Mouse (Mus musculus) midbrain, embryonic 16.5 days (tissue): ENCODE measurements around the gene Hnrnpll. TPM values are rescaled to one million over a fixed set of nuclear protein-coding genes. Genes with fewer than 3 reads are reported as not detected.

Source experiments
- ATAC-seq: fragments of 200-750 bp; cut with Nextera tagmentation; 2 replicates; pipeline ENCODE4 v1.8.0; 2017; ENCODE audit warnings: moderate TSS enrichment
- H3K27ac ChIP-seq: fragments of 300-500 bp; sonication (generic); 2 replicates; pipeline ENCODE4 v1.5.1; 2014; ENCODE audit warnings: mild to moderate bottlenecking, low read length, mixed read lengths
- H3K27me3 ChIP-seq: fragments of 300-500 bp; sonication (generic); 2 replicates; pipeline ENCODE4 v1.6.1; 2014; ENCODE audit warnings: low read depth, low read length, mixed read lengths; ENCODE audit not compliant: control insufficient read depth, insufficient read depth
- H3K36me3 ChIP-seq: fragments of 300-500 bp; sonication (generic); 2 replicates; pipeline ENCODE4 v1.6.1; 2014; ENCODE audit warnings: mild to moderate bottlenecking, low read length, moderate library complexity, mixed read lengths; ENCODE audit not compliant: control insufficient read depth, insufficient read depth
- H3K4me1 ChIP-seq: fragments of 300-500 bp; sonication (generic); 2 replicates; pipeline ENCODE4 v1.6.1; 2014; ENCODE audit warnings: mild to moderate bottlenecking, low read length, mixed read lengths; ENCODE audit not compliant: control insufficient read depth, insufficient read depth
- H3K4me2 ChIP-seq: fragments of 300-500 bp; sonication (generic); 2 replicates; pipeline ENCODE4 v1.6.1; 2014; ENCODE audit warnings: mild to moderate bottlenecking, low read length, mixed read lengths
- H3K4me3 ChIP-seq: fragments of 300-500 bp; sonication (generic); 2 replicates; pipeline ENCODE4 v1.5.1; 2014; ENCODE audit warnings: low read depth, mild to moderate bottlenecking, low read length, moderate library complexity, mixed read lengths
- H3K9ac ChIP-seq: fragments of 300-500 bp; sonication (generic); 2 replicates; pipeline ENCODE4 v1.6.1; 2014; ENCODE audit warnings: low read depth, low read length, mixed read lengths
- H3K9me3 ChIP-seq: fragments of 300-500 bp; sonication (generic); replicated peaks from 2 replicates; pipeline ENCODE4 v1.6.1; 2014; ENCODE audit warnings: mild to moderate bottlenecking, low read length, mixed read lengths; ENCODE audit not compliant: control insufficient read depth, poor library complexity, severe bottlenecking
- WGBS: fragments of 180-500 bp; shearing (Covaris S2); extraction: QIAGEN DNeasy Blood & Tissue Kit; methylation state at CpG from one replicate; pipeline ENCODE4 v1.1.7; 2014; 5-methylcytosine and 5-hydroxymethylcytosine counted together
- polyA plus RNA-seq: library from polyadenylated mRNA; unstranded; fragments of >200 nt; fragmentation: Nextera tagmentation; extraction: Ambion mirVana; gene quantifications from 2 replicates; pipeline ENCODE4 v1.2.1, GENCODE M21; 2015

Gene Hnrnpll
- polyA plus RNA-seq, 1 experiment from 2014 or later = 53.9 TPM

- H3K9me3 ChIP-seq = no peaks in the 10 kb centered on the region
- no peak overlapping the region for H3K27ac ChIP-seq
- no peaks in the 10 kb centered on the region for H3K36me3 ChIP-seq
- ATAC-seq = no peak
- peaks cover 3% of the 10 kb centered on the region for H3K4me1 ChIP-seq
- 79% methylated on average over 4 of the region's 4 CpGs for WGBS
- H3K27me3 ChIP-seq = no peaks in the 10 kb centered on the region
- no peak overlapping the region for H3K4me2 ChIP-seq
- no peak overlapping the region for H3K9ac ChIP-seq
- no peak overlapping the region for H3K4me3 ChIP-seq
Observed at GRCm38 (mm10) chr17:80090551-80090950, 28.4 kb upstream of the Hnrnpll start.

- no peak for ATAC-seq
- no peaks in the 10 kb centered on the region for H3K9me3 ChIP-seq
- H3K4me1 ChIP-seq = no peaks in the 10 kb centered on the region
- H3K9ac ChIP-seq = no peak overlapping the region
- no peak overlapping the region for H3K4me2 ChIP-seq
- WGBS = 96% methylated on average over 3 of the region's 3 CpGs
- H3K27me3 ChIP-seq = no peaks in the 10 kb centered on the region
- H3K4me3 ChIP-seq = no peak overlapping the region
- no peak overlapping the region for H3K27ac ChIP-seq
- no peaks in the 10 kb centered on the region for H3K36me3 ChIP-seq
Observed at GRCm38 (mm10) chr17:80088168-80088567, 26.0 kb upstream of the Hnrnpll start.

GRCm38 (mm10) chr17:80086591-80086990, 24.5 kb upstream of the Hnrnpll start:
- Histone ChIP-seq H3K36me3 (no peaks in the 10 kb centered on the region), H3K4me2 (no peak overlapping the region), H3K4me1 (no peaks in the 10 kb centered on the region), H3K27me3 (no peaks in the 10 kb centered on the region), H3K9me3 (no peaks in the 10 kb centered on the region), H3K4me3 (no peak overlapping the region), H3K27ac (no peak overlapping the region), H3K9ac (no peak overlapping the region)
- WGBS = 92% methylated on average over 11 of the region's 11 CpGs
- ATAC-seq = no peak

GRCm38 (mm10) chr17:80084424-80084823, 22.3 kb upstream of the Hnrnpll start:
- Histone ChIP-seq H3K27ac (no peak overlapping the region), H3K4me3 (no peak overlapping the region), H3K4me1 (no peaks in the 10 kb centered on the region), H3K9me3 (no peaks in the 10 kb centered on the region; the same call in 1 of the 2 replicates), H3K9ac (no peak overlapping the region), H3K36me3 (no peaks in the 10 kb centered on the region), H3K27me3 (no peaks in the 10 kb centered on the region), H3K4me2 (no peak overlapping the region)
- no peak for ATAC-seq
- WGBS = 73% methylated on average over 9 of the region's 9 CpGs

- ATAC-seq = no peak
- no peak overlapping the region for H3K27ac ChIP-seq
- no peak overlapping the region for H3K9ac ChIP-seq
- WGBS = 75% methylated on average over 6 of the region's 6 CpGs
- no peaks in the 10 kb centered on the region; the same call in 1 of the 2 replicates for H3K9me3 ChIP-seq
- H3K4me2 ChIP-seq = no peak overlapping the region
- H3K36me3 ChIP-seq = no peaks in the 10 kb centered on the region
- no peak overlapping the region for H3K4me3 ChIP-seq
- no peaks in the 10 kb centered on the region for H3K4me1 ChIP-seq
- H3K27me3 ChIP-seq = no peaks in the 10 kb centered on the region
Observed at GRCm38 (mm10) chr17:80083223-80083622, 21.1 kb upstream of the Hnrnpll start.

- no peak overlapping the region for H3K4me2 ChIP-seq
- WGBS = 92% methylated on average over 4 of the region's 4 CpGs
- no peaks in the 10 kb centered on the region for H3K27me3 ChIP-seq
- no peak for ATAC-seq
- no peaks in the 10 kb centered on the region; the same call in 1 of the 2 replicates for H3K9me3 ChIP-seq
- H3K36me3 ChIP-seq = no peaks in the 10 kb centered on the region
- H3K4me3 ChIP-seq = no peak overlapping the region
- H3K9ac ChIP-seq = no peak overlapping the region
- H3K4me1 ChIP-seq = no peaks in the 10 kb centered on the region
- no peak overlapping the region for H3K27ac ChIP-seq
Observed at GRCm38 (mm10) chr17:80078726-80079125, 16.6 kb upstream of the Hnrnpll start.

GRCm38 (mm10) chr17:80067257-80067656, 5.1 kb upstream of the Hnrnpll start:
- WGBS = 90% methylated on average over 5 of the region's 6 CpGs
- H3K4me1 ChIP-seq = peaks cover 7% of the 10 kb centered on the region
- no peaks in the 10 kb centered on the region for H3K27me3 ChIP-seq
- H3K27ac ChIP-seq = no peak overlapping the region
- no peak for ATAC-seq
- no peaks in the 10 kb centered on the region for H3K9me3 ChIP-seq
- H3K36me3 ChIP-seq = no peaks in the 10 kb centered on the region
- H3K4me2 ChIP-seq = no peak overlapping the region
- H3K9ac ChIP-seq = no peak overlapping the region
- no peak overlapping the region for H3K4me3 ChIP-seq

GRCm38 (mm10) chr17:80063840-80064495, 1.8 kb upstream of the Hnrnpll start:
- H3K4me1 ChIP-seq = peaks cover 23% of the 10 kb centered on the region
- no peak overlapping the region for H3K4me3 ChIP-seq
- H3K27me3 ChIP-seq = no peaks in the 10 kb centered on the region
- ATAC-seq = no peak
- H3K27ac ChIP-seq = no peak overlapping the region
- H3K36me3 ChIP-seq = no peaks in the 10 kb centered on the region
- WGBS = 63% methylated on average over 8 of the region's 8 CpGs
- H3K9ac ChIP-seq = no peak overlapping the region
- H3K4me2 ChIP-seq = no peak overlapping the region
- no peaks in the 10 kb centered on the region for H3K9me3 ChIP-seq

- Histone ChIP-seq H3K4me1 (peaks cover 25% of the 10 kb centered on the region), H3K4me3 (no peak overlapping the region), H3K36me3 (no peaks in the 10 kb centered on the region), H3K27me3 (no peaks in the 10 kb centered on the region), H3K9ac (no peak overlapping the region), H3K27ac (no peak overlapping the region), H3K4me2 (peak overlapping the region; percentile 88), H3K9me3 (no peaks in the 10 kb centered on the region)
- no peak for ATAC-seq
- WGBS = 90% methylated on average over 10 of the region's 10 CpGs
Observed at GRCm38 (mm10) chr17:80063386-80063785, 1.3 kb upstream of the Hnrnpll start.
